Mouse (Mus musculus) heart, adult 8-10 months (tissue): ENCODE results near the gene Mmp24. TPM values are rescaled to one million over a fixed set of nuclear protein-coding genes. Genes with fewer than 3 reads are reported as not detected.
"Not testable (repeated sequence)": the region's sequence is repeated elsewhere in the genome, so short reads cannot be mapped to it uniquely, and the experiment has no call there.

ENCODE experiments used
- DNase-seq: peaks from one replicate; pipeline ENCODE4 v3.0.0; 2022; ENCODE audit warnings: low spot score
- total RNA-seq, 4 experiments: library from RNA; stranded (reverse); gene quantifications; 2 replicates each; pipeline ENCODE4 v1.2.4; 2022

Gene Mmp24
- not detected for total RNA-seq

DNA sequence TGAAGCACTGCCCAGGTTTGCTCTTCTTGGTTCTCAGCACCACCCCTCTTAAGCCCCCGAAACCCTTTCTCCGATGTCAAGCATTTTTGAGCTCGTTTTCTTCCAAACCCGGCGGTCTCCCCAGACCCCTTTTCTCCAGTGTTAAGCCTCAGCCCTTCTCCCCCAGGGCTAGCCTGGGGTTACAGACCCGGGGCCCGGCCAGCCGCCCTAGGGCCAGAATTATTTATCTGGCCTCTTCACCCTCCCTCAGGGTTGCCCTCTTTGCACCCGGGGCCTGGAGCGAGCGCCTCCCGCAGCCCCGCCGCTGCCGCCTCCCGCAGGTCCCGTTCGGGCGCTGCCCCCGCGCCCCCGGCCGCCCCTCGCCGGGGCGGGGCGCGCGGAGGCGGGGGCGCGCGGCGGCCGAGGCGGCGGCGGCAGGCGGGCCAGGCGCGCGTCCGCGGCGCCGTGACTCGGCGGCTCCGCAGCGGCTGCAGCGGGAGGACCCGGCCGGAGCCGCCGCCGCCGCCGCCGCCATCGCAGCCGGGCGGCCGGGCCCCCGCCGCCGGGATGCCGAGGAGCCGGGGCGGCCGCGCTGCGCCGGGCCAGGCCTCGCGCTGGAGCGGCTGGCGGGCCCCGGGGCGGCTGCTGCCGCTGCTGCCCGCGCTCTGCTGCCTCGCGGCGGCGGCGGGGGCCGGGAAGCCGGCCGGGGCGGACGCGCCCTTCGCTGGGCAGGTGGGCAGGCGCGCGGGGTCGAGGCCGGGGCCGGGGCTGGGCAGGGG lies at the start of gene Mmp24:
TSS of gene Mmp24 (plus strand) at position 416 of the 758 bp plus-strand sequence.
- no peak for DNase-seq

DNA sequence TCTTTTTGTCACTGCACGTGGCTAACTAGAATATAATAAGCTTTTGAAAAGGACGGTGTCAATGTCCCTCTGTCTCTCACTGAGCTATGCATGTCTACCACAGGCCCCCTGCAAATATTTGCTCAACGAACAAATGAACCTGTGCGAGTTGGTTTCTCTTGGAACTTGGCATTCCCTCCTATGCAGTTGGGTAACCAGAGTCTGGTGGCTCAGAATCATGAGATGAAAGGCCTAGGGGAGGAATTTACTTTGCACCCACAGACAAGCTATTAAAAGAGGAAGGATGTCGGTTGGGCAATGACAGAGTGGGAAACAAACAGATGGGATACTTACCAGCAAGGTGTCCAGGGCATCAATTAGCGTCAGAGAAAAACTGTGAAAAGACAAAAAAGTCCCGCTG lies 48.8 kb upstream of the Mmp24 start:
- no peak for DNase-seq

DNA sequence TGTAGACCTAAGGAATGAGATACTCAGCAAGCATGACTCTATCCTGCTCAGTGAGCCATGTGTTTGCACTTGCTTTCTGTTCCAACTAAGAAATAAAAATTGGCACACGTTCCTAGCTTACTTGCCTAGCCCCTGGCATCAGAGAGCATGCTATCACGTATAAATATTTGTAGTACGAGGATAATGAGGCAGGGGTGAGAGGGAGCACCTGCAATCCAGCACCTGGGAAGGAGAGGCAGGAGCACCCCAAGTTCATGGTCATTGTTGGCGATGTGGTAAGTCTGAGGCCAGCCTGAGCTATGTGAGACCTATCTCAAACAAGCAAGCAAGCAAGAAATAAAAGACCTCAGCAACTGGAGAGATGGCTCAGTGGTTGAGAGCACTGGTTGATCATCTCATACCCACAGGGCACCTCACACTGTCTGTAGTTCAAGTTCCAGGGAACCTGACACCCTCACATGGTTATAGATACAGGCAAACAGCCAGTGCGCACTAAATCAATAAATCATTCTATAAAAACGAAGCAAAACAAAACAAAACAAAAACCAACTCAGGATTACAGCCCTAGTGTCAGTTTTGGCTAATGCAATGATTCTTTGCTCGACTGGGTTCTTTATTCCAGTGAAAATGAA lies 47.3 kb upstream of the Mmp24 start:
- no peak for DNase-seq

DNA sequence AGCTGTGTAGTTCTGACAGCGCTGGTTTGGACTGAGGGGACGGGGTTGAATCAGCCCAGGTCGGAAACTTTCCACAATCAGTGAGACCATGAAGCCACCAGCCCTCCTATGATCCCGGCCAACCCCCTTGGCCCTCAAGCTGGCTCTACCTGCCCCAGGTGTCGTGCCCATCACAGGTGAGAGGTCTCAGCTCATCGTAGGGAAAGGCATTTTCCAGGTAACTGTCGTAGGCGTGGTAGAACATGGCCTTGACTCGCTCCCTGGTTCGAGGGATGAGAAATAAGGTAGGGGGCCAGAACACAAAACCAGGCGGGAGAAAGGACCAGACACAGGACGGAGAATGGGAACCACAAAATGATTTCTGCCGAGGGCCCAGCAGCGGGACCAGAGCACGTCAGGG lies 46.4 kb upstream of the Mmp24 start:
- no peak for DNase-seq

DNA sequence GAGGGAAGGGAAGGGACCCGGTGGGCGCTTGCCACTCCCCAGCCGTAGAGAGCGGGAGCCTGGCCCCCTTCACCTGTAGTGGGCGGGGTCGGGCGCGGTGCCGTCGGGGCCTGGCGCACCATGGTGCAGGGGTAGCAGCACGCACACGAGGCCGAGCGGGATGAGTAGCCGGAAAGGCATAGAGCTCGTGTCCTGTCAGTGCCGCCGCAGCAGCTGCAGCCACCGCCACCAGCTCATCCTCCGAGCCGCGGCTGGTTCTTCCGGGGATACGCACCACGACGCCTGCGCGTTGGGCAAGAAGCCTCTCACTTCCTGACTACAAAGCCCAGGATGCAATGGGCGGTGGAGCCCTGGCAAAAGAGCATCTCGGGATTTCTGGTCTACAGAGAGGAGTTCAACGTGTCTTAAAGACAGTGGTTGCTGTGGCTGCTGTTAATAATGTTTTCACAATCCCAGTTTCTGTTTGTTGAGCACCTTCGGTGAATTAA lies 45.9 kb upstream of the Mmp24 start, which contains the start of gene Edem2:
TSS of gene Edem2 (minus strand) at position 318 of the 488 bp plus-strand sequence.
- DNase-seq, result peak; percentile 96

DNA sequence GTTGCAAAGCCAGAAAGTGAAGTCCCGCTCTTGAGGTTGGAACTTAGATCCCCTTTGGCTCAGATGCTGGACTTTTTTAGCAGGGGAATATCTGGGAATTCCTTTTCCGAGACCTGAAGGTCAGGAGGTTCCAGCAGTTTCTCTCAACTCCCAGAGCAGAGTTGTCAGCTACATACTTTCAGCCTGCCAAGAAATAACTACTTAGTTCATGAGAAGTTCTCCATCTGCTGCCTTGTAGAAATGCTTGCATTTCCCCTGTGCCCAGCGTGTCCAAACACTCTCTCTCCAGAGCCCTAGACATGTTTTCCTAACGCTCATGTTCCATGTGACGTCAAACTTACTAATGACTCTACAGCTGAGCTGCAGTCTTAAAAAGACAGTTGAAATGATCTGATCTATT lies 40.1 kb upstream of the Mmp24 start:
- DNase-seq, result peak; percentile 21

DNA sequence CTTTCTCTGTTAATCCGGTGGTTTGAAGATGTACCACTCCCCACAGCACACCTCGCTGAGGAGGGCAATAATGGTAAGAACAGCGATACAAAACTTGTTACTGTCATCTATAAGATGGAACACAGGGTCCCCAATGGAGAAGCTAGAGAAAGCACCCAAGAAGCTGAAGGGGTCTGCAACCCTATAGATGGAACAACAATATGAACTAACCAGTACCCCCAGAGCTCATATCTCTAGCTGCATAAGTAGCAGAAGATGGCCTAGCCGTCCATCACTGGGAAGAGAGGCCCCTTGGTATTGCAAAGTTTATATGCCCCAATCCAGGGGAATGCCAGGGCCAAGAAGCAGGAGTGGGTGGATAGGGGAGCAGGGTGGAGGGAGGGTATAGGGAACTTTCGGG lies 39.4 kb upstream of the Mmp24 start, which contains the start of gene Gm17581:
TSS of gene Gm17581 (minus strand) at position 101 of the 400 bp plus-strand sequence.
- DNase-seq, result not testable (repeated sequence)

DNA sequence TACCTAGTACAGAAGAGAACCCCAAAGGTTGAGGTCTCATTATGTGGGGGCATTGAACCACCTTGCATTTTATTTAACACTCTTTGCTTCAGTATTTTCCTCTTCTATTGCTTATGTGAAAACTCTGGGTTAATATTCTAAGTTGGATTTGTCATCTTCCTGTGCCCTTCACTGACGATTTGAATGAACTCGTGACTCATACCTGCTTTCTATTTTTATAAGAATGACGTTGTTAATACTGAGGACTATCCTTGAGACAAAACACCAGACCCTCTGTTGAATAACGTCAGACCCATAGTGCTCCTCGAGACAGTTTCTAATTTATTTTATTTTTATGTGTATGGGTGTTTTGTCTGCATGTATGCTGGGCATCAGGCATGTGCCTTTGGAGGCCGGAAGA lies 38.2 kb upstream of the Mmp24 start:
- DNase-seq, result no peak

DNA sequence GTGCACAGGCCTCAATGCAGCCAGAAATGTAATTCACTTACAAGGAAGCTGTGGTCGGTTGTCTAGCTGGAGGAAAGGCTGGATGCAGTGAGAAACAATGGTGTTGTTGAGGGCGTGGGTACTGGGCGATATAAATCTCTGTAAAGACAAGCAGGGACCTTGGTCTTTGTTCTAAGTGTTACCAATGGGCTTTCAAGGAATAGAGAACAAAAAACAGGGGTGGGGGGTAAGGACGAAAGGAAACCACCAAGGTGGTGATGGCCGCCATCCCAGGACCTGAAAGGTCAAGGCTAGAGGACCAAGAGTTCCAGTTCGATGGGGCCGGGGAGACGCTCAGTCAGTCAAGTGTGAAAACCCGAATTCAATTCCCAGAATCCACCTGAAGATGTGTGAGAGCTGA lies 37.3 kb upstream of the Mmp24 start:
- no peak for DNase-seq

DNA sequence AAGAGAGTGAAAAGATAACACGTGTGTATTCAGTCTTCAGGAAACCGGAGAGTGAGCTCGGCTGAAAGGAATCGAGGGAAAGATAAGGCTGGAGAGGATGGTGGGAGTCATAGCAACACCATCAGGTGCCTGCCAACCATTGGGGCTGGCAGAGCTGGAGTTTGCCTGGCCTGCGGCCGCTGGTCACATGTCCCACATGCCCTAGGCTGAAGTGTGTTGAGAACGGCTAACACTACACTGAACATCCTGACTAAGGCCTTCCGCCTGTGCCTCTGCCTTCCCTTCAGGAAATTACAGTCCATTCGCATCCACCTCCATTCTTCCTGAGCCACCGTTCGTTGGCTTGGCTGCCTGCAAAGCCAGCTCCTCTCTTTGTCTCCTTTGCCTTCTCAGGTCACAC lies 32.9 kb upstream of the Mmp24 start:
- DNase-seq, result peak; percentile 19

DNA sequence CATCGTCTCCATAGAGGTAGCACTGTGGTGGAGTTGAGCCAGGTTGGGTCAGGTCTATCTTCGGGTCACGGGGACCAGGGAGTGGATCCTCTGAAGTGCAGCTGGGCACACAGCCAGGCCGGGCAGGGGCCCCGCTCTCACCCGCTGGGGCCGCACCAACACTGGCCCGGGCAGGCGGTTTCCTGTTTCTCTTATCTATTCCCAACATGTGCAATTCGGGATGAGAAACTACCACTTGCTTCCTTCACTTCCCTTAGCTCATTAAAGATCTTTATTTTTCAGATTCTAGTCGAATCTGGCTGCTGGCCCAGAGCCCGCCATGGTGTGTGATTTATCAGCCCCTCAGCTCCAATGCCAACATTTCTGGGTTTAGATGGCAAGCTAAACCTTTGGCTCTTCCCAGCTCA lies 32.2 kb upstream of the Mmp24 start:
- no peak for DNase-seq

DNA sequence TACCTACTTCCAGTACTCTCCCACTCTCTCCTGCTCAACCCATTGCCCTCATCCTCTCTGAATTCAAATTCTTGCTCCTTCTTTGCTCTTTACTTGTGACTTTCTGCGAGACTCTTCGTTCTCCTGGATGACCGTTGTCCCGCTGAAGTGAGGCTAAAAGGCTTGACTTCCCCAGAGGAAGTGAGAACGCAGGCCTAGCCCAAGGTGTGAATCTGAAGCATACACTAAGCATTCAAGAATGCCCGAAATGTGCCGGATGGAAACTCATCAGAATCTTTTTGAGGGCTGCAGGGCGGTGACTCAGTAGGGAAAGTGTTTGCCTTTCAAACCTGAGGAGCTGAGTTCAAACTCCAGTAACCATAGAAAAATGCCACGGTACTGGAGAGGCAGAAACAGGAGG lies 31.8 kb upstream of the Mmp24 start:
- DNase-seq, result no peak

DNA sequence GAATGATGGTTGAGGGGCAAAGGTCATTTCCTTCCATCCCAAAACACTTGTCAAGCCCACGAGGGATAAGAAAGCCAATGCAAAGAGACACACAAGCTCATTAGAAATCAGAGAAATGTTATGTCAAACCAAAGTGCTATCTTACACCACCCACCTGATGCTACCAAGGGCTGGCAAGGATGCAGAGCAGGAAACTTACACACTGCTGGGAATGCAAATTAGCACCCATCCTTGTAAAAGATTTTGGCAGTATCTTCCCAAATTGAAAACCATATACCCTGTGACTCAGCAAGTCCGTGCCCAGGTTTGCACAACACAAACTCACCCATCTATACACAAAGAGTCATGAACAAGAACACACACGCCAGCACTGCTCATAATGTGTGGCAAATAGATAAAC lies 29.7 kb upstream of the Mmp24 start:
- DNase-seq, result no peak

DNA sequence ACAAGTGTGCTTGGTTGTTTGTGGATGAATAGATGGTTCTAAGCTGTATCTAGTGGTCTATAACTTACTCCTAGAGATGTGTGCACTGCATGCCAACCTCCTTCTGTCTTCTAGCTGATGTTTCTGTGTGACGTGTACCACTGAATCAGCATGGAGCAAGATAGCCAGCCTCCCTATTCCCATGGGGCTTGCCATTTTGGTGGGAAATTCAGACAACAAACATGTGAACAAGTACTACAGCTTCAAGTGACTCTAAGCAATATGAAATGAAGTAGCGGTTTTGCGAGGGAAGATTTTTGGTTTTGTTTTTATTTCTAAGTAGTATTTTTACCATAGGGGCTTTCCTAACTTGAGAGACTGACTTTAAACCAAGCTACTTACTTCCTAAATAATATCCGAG lies 25.7 kb upstream of the Mmp24 start:
- no peak for DNase-seq

DNA sequence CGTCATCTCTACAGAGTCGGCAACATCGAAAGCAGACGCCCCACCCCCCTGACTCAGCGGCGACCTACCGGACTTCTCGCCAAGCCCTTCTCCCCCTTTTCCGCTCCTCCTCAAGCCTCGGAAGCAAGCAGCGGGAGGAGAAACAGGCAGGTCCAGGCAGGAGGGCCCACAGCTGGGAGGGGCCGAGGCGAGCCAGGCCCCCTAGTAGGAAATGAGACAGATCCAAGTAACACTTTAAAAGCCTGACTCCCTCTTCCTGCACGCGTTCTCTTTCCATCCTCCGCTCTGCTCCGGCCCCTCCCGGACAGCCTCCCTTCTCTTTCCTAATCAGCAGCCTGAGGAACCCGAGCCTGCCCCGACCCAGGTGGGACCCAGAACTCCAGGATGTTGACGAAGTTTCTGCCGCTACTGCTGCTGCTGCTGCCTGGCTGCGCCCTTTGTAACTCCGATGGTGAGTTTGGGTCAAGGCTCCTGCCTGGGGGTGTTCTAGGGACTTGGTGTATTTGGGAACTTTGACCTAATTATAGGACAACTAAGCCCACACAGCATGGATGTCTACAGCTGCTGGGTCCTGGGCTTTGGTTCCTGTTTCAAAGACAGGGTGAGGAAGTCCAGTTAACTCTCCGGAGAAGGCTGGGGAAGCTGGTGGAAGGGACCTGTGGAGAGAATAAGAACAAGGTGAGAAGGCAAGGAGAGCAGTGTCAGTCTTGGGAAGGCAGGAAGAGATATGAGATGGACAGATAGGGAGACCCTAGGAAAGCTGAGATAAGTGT lies 23.9 kb upstream of the Mmp24 start, which contains the start of gene Procr:
TSS of gene Procr (plus strand) at position 104 of the 773 bp plus-strand sequence.
- DNase-seq, result peak; percentile 52

DNA sequence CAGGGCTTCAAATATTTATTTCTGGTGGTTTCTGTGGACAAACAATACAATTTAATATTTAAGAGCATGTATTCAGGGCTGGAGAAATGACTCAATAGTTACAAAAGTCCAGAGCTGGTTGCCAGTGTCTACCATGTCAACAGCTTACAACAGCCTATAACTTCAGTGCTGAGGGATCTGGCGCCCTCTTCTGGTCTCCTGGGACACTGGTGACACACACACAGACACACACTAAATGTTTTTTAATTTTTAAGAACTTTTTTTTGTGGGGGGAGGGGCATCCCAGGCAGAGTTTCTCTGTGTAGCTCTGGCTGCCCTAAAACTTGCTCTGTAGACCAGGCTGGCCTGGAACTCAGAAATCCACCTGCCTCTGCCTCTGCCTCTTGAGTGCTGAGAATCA lies 19.4 kb upstream of the Mmp24 start:
- DNase-seq, result no peak

DNA sequence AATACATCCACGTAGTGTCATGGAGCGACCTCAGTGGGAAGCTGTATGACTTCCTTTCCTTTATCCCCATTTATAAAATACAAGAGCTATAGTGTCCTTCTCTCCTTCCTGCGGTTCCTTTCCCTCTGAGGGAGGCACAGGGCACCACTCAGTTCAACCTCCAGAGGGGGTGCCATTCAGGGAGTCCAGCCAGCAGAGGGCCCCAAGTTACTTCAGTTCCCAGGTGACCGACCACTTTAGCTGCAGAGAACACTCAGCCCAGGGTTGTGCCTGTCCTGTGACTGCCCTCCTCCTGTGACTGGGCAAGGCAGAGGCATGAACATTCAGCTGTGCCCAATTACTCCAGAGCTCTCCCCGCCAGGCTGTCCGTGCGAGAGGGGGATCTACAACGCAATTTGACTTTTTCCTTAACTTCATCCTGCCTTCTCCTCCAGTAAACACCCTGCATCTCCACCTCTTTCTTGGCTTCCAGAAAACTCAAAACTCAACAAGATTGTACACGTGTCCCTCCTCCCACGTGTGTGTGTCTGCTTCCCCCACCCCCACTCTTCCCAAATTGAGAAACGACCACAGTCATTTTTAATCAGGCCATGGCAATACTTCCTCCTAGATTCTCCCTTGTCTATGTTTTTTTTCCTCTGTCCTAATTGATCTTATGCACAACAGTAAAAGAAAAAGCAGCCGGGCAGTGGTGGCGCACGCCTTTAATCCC lies 18.1 kb upstream of the Mmp24 start:
- DNase-seq, result no peak

DNA sequence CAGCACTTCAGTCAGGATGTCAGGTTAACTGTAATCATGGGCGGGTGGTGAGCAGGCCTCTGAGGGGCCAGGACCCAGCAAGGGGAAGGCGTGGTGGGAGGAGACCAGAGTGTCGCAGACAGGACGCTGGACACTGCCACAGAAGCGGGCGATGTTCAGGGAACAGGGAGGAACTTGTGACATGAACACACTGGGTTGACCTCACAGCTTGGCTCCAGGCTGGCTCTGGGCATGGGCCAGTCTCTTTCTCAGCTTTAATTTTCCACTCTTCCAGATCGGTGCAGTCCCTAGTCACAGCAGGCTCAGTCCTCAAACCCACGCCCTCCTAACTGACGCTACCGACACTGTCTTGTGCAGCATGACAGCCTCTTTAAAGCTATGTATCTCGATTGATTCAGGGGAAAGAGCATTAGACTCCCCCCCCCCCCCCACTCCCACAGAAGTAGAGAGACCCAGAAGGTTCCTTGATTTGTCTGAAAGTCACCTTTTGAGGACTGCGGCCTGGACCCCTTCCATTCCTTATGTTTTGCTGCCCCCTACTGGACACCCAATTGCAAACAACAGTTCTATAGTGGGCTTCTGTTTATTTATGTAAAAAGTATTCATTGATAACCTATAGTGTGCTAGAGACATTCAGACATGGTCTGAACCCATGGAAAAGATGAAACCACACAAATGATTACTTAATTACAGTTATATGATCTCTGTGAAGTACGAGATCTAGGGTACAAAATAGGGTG lies 10.3 kb upstream of the Mmp24 start:
- peak; percentile 73 for DNase-seq

DNA sequence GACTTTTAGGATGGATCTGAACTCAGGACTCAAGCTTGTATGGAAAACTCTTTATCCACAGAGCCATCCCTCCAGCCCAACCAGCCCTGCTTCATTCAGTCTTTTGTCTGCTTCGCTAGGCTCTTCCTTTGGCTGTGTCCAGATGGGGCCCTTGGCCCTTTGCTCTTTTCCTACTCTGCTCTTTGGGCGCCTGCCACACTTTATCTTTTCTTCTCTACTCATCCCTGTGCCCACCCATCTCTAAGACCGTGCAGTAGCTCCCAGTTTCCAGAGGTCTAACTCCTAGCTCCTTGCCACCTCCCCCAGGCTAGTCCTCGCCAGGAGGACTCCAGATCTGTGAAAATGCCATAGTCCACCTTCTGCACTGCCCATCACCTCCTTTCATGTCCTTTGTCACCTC lies 1.5 kb upstream of the Mmp24 start:
- DNase-seq, result no peak

DNA sequence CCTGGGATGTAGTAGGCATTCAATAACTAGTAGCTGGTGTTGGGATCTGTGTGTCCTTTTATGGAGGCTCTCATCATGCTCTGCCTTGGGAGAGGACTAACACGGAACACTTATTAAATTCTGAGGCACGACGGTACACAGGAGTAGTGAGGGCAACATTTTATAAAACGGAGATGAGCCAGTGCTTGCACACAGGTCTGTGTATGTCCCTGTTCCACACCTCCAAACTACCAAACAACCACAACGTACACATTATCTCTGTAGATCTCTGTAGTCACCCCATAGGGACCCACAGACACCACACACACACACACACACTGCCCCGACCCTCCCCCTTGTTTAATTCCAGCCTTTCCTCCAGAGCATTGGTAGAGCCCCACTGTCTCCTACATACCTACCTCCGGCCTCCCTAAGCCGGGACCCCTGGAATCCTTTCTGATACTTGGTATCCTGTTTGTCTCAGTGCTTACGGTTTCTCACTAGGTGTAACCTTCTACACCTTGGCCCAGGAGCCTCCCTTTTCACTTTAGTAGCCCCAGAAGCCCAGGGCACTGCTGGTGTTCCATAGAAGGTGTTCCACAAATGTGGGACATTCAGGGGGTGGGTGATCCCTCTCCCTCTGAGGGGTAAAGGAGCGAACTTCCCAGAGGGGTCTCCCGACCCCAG lies 748 bp upstream of the Mmp24 start:
- DNase-seq, result no peak
